Comparison of ENCODE assay signal across 24 mouse cellular contexts in genomic region chr4:62653922-62654661, GRCm38 (mm10).
DNase-seq lines count a peak whose midpoint lies in the region; ATAC-seq and TF ChIP-seq lines count a peak whose summit lies in the region.
"Had no signal": no experiment of that assay in that cellular context is flagged by ENCODE, and none has a peak within 500 bp of the region (broad histone marks: within the 10 kb centered on the region; RNA-seq: fewer than 3 reads in every experiment).

No protein-coding gene starts in this region.

- peak overlapping the region; percentile 56 for H3K27ac ChIP-seq in left cerebral cortex, adult 2 months
- H3K27ac ChIP-seq: hindbrain, embryonic 14.5 days; kidney, postnatal 0 days; liver, embryonic 15.5 days; midbrain, embryonic 12.5 days had no signal

- intact Hi-C loops in left cerebral cortex, adult 2 months (cut with DNase I): no loop called here
- intact Hi-C loops in left cerebral cortex, postnatal 14 days (cut with DNase I): no loop called here

- peak; percentile 55 for ATAC-seq in monocyte, adult 5-6 weeks (replicated peaks; ENCODE audit: insufficient number of reproducible peaks, low FRiP score, low TSS enrichment, poor library complexity, severe bottlenecking)
- ATAC-seq: inflammation-experienced regulatory T-cells, adult 6 months; Patski had no signal

- DNase-seq in left cerebral cortex, adult 2 months (ENCODE audit: extremely low spot score in 1 of 2, low spot score in 2 of 2): no peak
- DNase-seq in left cerebral cortex, postnatal 14 days (ENCODE audit: low spot score in 2 of 2): no peak
- peak; percentile 43 for DNase-seq in urinary bladder, postnatal 14 days (ENCODE audit: low spot score)
- no peak for DNase-seq in urinary bladder, postnatal 4 days (ENCODE audit: low spot score in 2 of 2)
- no peak for DNase-seq in heart, adult 11 months
- no peak for DNase-seq in kidney, postnatal 10 days
- DNase-seq: adrenal gland, postnatal 36 days; B cell, adult 2 months; gastrocnemius, postnatal 14 days; heart, postnatal 4 days; kidney, adult 2 months; layer of hippocampus, postnatal 36 days; right cerebral cortex, postnatal 14 days; spleen, adult 18-20 months; thymus, adult 18-20 months; thymus, postnatal 36 days had no signal

- H3K4me3 ChIP-seq in left cerebral cortex, adult 2 months: no peak overlapping the region
- H3K4me3 ChIP-seq: limb, embryonic 15.5 days; liver, embryonic 15.5 days; midbrain, embryonic 12.5 days had no signal

- no peak for TF ChIP-seq CTCF in left cerebral cortex, adult 2 months (IDR thresholded peaks at IDR 0.05)
